Mouse (Mus musculus) retina, postnatal 7 days (tissue): ENCODE results near the gene Rdh11.
A peak's percentile ranks its signal among the peaks of the same experiment; 100 is the strongest.

Experiments used
- DNase-seq: peaks from one replicate; pipeline ENCODE4 v3.0.0-alpha.2; 2012; ENCODE audit warnings: low read depth, low spot score

Rdh11 gene

DNA sequence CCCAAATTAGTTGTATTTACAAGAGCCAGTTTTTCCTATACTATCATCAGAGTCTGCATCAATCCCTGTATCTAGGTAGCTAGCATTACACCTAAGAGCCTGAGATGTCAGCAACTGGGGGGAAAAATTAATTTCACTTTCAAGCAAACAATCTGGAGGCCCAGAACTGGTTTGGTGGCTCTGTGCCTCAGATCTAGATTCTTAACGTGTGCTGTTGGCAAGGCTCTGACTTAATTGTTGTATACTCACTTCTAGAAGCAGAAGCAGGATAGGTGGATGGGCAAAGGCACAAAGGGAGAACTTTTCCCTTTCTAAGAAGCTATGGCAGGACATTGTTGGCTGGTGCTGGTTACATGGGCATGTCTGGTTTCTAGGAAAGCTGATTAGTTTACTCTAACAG lies 52.7 kb downstream of the Rdh11 start:
- DNase-seq, result no peak

- no peak for DNase-seq
Observed at GRCm38 (mm10) chr12:79138999-79139398, 53.1 kb downstream of the Rdh11 start.

DNA sequence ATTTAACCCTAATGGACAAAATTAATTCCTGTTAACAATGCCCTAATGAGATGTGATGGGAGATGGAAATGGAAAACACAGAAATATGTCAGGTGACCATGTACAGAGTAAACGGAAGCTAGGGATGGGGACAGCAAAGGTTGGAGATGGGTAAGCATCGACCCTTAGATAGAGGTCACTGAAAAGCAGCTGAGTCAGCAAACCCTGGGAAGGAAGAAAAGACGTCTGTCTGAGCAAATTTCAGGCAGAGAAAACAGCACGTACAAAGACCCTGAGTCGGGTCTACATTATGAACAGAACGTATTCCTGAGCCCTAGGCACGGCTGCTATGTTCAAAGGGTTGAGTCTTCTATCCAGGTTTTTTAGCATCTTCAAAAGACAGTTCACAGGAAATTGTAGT lies 55.1 kb downstream of the Rdh11 start:
- no peak for DNase-seq

GRCm38 (mm10) chr12:79135105-79135504 lies 57.0 kb downstream of the Rdh11 start:
- no peak for DNase-seq

- no peak for DNase-seq
Observed at GRCm38 (mm10) chr12:79134676-79135075, 57.4 kb downstream of the Rdh11 start.

GRCm38 (mm10) chr12:79131706-79132460 lies 60.2 kb downstream of the Rdh11 start:
- DNase-seq, result no peak

DNA sequence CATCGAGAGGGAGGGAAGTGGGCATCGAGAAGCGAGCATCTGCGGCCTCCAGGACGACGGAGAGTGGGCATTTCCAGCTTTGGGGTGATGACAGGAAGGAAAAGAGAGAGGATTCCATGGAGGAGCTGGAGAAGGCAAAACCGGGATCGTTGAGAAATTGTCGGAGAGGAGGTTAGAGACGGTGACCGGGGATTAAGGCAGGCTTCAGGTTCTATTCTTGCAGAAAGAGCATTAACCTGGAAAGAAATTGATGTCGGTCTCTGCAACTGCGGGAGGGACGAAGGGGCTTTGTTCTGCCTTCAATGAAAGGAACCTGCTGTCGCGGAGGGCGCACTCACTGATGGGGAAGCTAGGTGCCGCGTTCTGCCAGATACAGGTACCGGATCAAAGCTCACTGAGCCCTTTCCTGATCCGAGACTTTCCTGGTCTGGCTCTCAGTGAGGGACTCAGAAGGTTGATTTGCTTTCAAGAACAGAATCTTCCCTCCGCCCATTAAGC lies 60.9 kb downstream of the Rdh11 start:
- DNase-seq, result no peak

GRCm38 (mm10) chr12:79130299-79131177 lies 61.6 kb downstream of the Rdh11 start, which contains the start of gene Arg2:
Gene Arg2 (plus strand): TSS chr12:79130777.
- peak; percentile 70 for DNase-seq
